Mouse (Mus musculus): ENCODE results near the gene Arglu1. TPM values are rescaled to one million over a fixed set of nuclear protein-coding genes. Genes with fewer than 3 reads are reported as not detected.

Gene Arglu1
- total RNA-seq, 2 experiments from 2014 or later, result 91.7 to 126 TPM

- ATAC-seq (replicated peaks; ENCODE audit: poor library complexity, severe bottlenecking), result no peak
Measured at GRCm38 (mm10) chr8:8624017-8624416, 66.3 kb downstream of the Arglu1 start.

- peak; percentile 17; the same call in 1 of the 2 replicates for ATAC-seq (replicated peaks; ENCODE audit: poor library complexity, severe bottlenecking)
Measured at GRCm38 (mm10) chr8:8623486-8623885, 66.8 kb downstream of the Arglu1 start.

- ATAC-seq (replicated peaks; ENCODE audit: poor library complexity, severe bottlenecking), result no peak
Measured at GRCm38 (mm10) chr8:8622476-8622875, 67.8 kb downstream of the Arglu1 start.

- no peak for ATAC-seq (replicated peaks; ENCODE audit: poor library complexity, severe bottlenecking)
Measured at GRCm38 (mm10) chr8:8622031-8622430, 68.3 kb downstream of the Arglu1 start.

GRCm38 (mm10) chr8:8621236-8621917 is 68.9 kb downstream of the Arglu1 start:
- ATAC-seq (replicated peaks; ENCODE audit: poor library complexity, severe bottlenecking), result no peak

- no peak for ATAC-seq (replicated peaks; ENCODE audit: poor library complexity, severe bottlenecking)
Measured at GRCm38 (mm10) chr8:8620536-8620935, 69.8 kb downstream of the Arglu1 start.

- ATAC-seq (replicated peaks; ENCODE audit: poor library complexity, severe bottlenecking), result no peak
Measured at GRCm38 (mm10) chr8:8619221-8620194, 70.8 kb downstream of the Arglu1 start.

Other genes with a start within 250 kb of the Arglu1 start
- not detected in 2 replicates for gene Efnb2, start 29.3 kb downstream of the Arglu1 start, total RNA-seq (2014; fragmentation: Nextera tagmentation)
- gene Efnb2, start 29.3 kb downstream of the Arglu1 start, total RNA-seq (2017), result 0.39 and 4.6 TPM in 2 replicates

All from granulocyte monocyte progenitor cell, adult 5-6 weeks (primary cell).